Mouse (Mus musculus) limb, embryonic 10.5 days (tissue): ENCODE measurements around the gene Lmo7. TPM values are rescaled to one million over a fixed set of nuclear protein-coding genes. Genes with fewer than 3 reads are reported as not detected.

Source experiments
- DNase-seq: peaks from one replicate; pipeline ENCODE4 v3.0.0-alpha.2; 2017; ENCODE audit warnings: low spot score
- H3K27ac ChIP-seq: fragments of 300-500 bp; sonication (generic); 2 replicates; pipeline ENCODE4 v1.5.1; 2016; ENCODE audit warnings: mild to moderate bottlenecking
- H3K27me3 ChIP-seq: fragments of 300-500 bp; sonication (generic); 2 replicates; pipeline ENCODE4 v1.6.1; 2016; ENCODE audit warnings: low read depth, mild to moderate bottlenecking; ENCODE audit not compliant: poor library complexity, severe bottlenecking
- H3K36me3 ChIP-seq: fragments of 300-500 bp; sonication (generic); 2 replicates; pipeline ENCODE4 v1.6.1; 2016; ENCODE audit warnings: mild to moderate bottlenecking, moderate library complexity
- H3K4me1 ChIP-seq: fragments of 300-500 bp; sonication (generic); 2 replicates; pipeline ENCODE4 v1.6.1; 2016
- H3K4me3 ChIP-seq: fragments of 300-500 bp; sonication (generic); 2 replicates; pipeline ENCODE4 v1.5.1; 2016; ENCODE audit warnings: mild to moderate bottlenecking, moderate library complexity
- H3K9me3 ChIP-seq: fragments of 300-500 bp; sonication (generic); replicated peaks from 2 replicates; pipeline ENCODE4 v1.6.1; 2016; ENCODE audit warnings: mild to moderate bottlenecking
- WGBS: fragments of 180-500 bp; shearing (Covaris S2); methylation state at CpG from one replicate; pipeline ENCODE4 v1.1.7; 2016; 5-methylcytosine and 5-hydroxymethylcytosine counted together
- polyA plus RNA-seq: library from polyadenylated mRNA; unstranded; fragments of >200 nt; fragmentation: Nextera tagmentation; extraction: Ambion mirVana; gene quantifications from 2 replicates; pipeline ENCODE4 v1.2.1, GENCODE M21; 2016

The Lmo7 gene
- polyA plus RNA-seq, 1 experiment from 2014 or later, result 4.8 TPM

DNA sequence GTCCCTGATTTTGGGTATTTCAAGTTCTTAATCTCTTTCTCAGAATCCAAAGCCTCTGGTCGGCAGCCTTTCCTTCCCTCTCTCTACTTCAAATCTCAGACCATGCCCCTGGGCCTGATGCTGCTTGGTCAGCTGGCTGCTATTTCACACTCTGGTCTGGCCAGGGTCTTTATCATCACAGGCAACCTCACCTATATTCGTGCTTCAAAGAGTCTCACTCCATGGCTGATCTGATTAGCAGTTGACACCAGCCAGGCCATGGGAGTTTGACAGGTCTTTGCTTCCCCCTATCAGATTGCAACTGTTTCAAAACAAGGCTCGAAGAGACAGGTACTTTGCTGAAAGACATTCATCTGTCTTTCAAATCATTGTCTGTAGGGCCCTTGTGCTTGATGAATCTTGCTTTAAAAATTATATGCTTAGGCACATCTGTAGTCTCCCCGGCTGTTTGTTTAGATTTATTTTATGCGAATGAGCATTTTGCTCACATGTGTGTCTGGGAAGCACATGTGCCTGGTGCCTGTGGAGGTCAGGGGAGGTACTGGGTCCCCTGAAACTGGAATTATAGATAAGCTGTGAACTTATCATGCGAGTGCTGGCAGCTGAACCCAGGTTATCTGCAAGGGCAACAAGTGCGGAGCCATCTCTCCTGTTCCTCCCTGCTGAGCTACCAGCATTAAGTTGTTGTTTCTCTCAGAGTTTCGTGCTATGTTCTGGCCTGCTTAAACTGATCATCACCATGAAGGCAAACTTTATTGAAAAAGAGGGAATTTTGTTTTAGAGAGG, 116.5 kb downstream of the Lmo7 start:
- WGBS, result 56% methylated on average over 8 of the region's 8 CpGs
- Histone ChIP-seq H3K4me3 (no peak overlapping the region), H3K4me1 (no peaks in the 10 kb centered on the region), H3K36me3 (no peaks in the 10 kb centered on the region), H3K27ac (no peak overlapping the region), H3K9me3 (no peaks in the 10 kb centered on the region), H3K27me3 (no peaks in the 10 kb centered on the region)
- no peak for DNase-seq

DNA sequence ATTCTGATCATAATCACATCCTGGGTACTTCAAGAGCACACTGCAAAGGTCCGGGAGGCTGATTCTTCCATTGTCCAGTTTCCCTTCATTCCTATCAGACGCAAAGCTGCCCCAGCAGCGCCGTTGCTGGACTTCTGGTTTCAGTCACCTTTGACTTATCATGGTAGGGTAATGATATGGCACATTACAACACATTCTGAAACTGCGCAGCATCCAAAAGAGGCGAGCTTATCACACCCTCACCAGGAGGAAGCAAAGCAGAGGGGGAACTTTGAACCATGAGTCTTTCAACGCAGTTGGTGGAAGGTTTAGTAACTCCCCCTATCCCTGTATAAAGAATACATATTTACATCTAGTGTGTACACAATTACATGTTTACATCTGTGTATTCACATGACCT, 117.8 kb downstream of the Lmo7 start:
- 85% methylated on average over 7 of the region's 7 CpGs for WGBS
- Histone ChIP-seq H3K36me3 (no peaks in the 10 kb centered on the region), H3K4me3 (no peak overlapping the region), H3K4me1 (no peaks in the 10 kb centered on the region), H3K27me3 (no peaks in the 10 kb centered on the region), H3K27ac (no peak overlapping the region), H3K9me3 (no peaks in the 10 kb centered on the region)
- DNase-seq, result no peak

DNA sequence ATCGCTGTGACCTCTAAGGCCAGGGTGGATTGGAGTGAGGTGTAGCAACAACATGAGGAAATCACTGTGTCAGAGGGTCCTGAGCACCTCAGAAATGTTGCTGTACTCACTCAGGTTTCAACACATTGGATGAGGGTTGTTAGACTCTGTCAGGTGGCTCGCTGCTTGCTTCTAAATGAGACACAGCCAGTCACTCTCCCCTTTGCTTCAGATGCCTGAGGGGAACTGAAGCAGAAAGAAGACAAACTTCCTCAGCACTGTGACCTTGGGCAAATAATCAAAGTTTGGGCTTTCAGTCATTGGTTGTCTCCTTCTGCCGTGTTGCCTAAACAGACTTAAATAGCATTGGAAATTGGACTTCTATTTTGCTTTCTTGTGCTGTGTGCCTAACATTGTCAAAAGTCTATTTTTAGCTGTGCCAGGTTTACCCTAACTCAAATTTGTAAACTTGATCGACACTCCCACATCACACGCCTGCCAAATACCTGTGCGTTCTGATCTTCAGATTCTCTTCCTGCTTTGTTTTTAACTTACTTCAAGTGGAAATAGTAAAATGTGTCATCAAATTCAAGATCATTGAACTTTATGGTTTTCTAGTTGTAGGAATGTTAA, 122.9 kb downstream of the Lmo7 start:
- 91% methylated on average over 6 of the region's 6 CpGs for WGBS
- Histone ChIP-seq H3K36me3 (no peaks in the 10 kb centered on the region), H3K27me3 (no peaks in the 10 kb centered on the region), H3K9me3 (no peaks in the 10 kb centered on the region), H3K4me1 (no peaks in the 10 kb centered on the region), H3K27ac (no peak overlapping the region), H3K4me3 (no peak overlapping the region)
- DNase-seq, result no peak

- DNase-seq, result no peak
- Histone ChIP-seq H3K27ac (no peak overlapping the region), H3K4me3 (no peak overlapping the region), H3K9me3 (no peaks in the 10 kb centered on the region), H3K4me1 (no peaks in the 10 kb centered on the region), H3K27me3 (no peaks in the 10 kb centered on the region), H3K36me3 (no peaks in the 10 kb centered on the region)
- 95% methylated on average over 1 of the region's 1 CpGs for WGBS
These were observed 123.5 kb downstream of the Lmo7 start for GRCm38 (mm10) chr14:101853207-101853606.

DNA sequence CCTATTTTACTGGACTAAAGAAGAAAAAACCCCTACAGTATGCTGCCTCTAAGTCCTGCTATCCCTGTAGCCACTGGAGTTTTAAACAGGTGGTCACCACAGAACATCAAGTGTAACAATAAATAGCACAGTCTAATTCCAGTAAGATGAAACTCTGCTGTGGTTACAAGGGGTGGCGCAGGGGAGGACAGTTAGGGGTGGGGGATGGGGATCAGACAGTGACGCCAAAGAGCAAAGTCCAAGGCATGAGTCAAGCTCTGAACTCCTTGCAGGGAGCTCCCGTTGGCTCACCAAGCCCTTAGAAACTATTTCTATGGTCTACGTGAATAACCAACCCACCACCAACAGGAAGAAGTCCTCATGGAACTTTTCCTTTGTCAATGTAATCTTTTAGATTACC, 124.0 kb downstream of the Lmo7 start:
- Histone ChIP-seq H3K36me3 (no peaks in the 10 kb centered on the region), H3K27ac (no peak overlapping the region), H3K4me3 (no peak overlapping the region), H3K27me3 (no peaks in the 10 kb centered on the region), H3K9me3 (no peaks in the 10 kb centered on the region), H3K4me1 (no peaks in the 10 kb centered on the region)
- 69% methylated on average over 4 of the region's 4 CpGs for WGBS
- DNase-seq, result no peak

- Histone ChIP-seq H3K36me3 (no peaks in the 10 kb centered on the region), H3K9me3 (no peaks in the 10 kb centered on the region), H3K4me1 (no peaks in the 10 kb centered on the region), H3K27ac (no peak overlapping the region), H3K4me3 (no peak overlapping the region), H3K27me3 (no peaks in the 10 kb centered on the region)
- DNase-seq, result no peak
- whole genome bisulfite sequencing, result 83% methylated on average over 3 of the region's 3 CpGs
These were observed 124.5 kb downstream of the Lmo7 start for GRCm38 (mm10) chr14:101854226-101854625.

- H3K27ac ChIP-seq, result no peak overlapping the region
- 0 out of 2 replicates have a peak, but pooled peaks cover 3% of the 10 kb centered on the region for H3K4me1 ChIP-seq
- WGBS, result 76% methylated on average over 8 of the region's 8 CpGs
- H3K4me3 ChIP-seq, result no peak overlapping the region
- H3K9me3 ChIP-seq, result no peaks in the 10 kb centered on the region
- no peaks in the 10 kb centered on the region for H3K27me3 ChIP-seq
- H3K36me3 ChIP-seq, result no peaks in the 10 kb centered on the region
- no peak for DNase-seq
These were observed 129.6 kb downstream of the Lmo7 start for GRCm38 (mm10) chr14:101859305-101859886.

DNA sequence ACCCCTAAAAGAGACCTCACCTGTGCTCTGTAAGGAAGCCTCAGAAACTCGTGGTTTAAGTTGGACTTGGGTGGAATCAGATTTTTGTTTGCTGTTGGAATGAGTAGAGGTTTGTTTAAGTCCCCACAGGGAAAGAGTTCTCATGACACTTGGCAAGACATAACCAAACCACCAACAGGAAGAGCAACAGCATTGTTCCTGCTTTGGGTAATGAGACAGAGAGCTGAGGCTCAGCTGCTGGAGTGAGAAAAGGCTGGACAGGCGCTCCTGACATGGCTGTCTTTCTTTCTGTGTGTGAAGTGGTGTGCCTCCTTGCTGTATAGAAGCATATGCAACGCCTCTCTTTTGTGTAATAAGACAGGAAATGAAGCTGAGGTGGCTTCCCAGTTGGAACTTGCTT, 132.3 kb downstream of the Lmo7 start:
- WGBS, result 74% methylated on average over 3 of the region's 3 CpGs
- DNase-seq, result no peak
- Histone ChIP-seq H3K36me3 (no peaks in the 10 kb centered on the region), H3K4me1 (0 out of 2 replicates have a peak, but pooled peaks cover 3% of the 10 kb centered on the region), H3K9me3 (no peaks in the 10 kb centered on the region), H3K4me3 (no peak overlapping the region), H3K27me3 (no peaks in the 10 kb centered on the region), H3K27ac (no peak overlapping the region)

DNA sequence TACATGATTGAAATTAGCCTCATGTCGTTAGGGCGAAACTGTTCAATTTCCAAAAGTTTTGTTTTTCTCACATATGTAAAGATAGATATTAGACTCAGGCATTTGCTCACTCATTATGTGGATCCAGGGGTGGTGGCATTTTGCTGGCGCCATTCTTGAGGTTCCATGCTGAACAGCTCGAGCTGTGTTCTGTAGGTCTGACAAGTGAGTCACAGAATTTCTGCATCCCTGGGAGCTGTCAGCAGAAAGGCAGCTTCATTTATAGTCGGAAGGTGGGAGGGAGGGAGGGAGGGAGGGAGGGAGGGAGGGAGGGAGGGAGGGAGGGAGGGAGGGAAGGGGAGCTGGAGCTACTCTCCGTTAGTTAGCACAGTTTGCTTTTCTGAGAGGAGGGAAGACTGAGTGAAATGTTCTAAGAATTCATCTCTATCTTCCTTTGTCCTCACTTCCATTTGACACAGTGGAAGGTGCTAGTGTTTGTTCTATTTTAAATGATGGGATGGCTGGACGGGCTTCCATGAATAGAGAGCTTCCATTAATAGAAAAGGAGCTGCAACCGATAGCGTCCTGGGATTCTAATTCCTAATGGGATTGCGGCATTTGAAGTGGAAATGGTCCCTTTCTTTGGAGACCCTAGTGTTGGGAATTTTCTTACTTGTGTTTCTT, 137.4 kb downstream of the Lmo7 start:
- Histone ChIP-seq H3K9me3 (no peaks in the 10 kb centered on the region), H3K27me3 (no peaks in the 10 kb centered on the region), H3K27ac (no peak overlapping the region), H3K36me3 (no peaks in the 10 kb centered on the region), H3K4me1 (0 out of 2 replicates have a peak, but pooled peaks cover 5% of the 10 kb centered on the region), H3K4me3 (no peak overlapping the region)
- DNase-seq, result no peak
- 80% methylated on average over 10 of the region's 10 CpGs for WGBS

GRCm38 (mm10) chr14:101869145-101869544, 139.4 kb downstream of the Lmo7 start:
- no peak for DNase-seq
- WGBS, result 74% methylated on average over 6 of the region's 6 CpGs
- H3K4me1 ChIP-seq, result 0 out of 2 replicates have a peak, but pooled peaks cover 5% of the 10 kb centered on the region

DNA sequence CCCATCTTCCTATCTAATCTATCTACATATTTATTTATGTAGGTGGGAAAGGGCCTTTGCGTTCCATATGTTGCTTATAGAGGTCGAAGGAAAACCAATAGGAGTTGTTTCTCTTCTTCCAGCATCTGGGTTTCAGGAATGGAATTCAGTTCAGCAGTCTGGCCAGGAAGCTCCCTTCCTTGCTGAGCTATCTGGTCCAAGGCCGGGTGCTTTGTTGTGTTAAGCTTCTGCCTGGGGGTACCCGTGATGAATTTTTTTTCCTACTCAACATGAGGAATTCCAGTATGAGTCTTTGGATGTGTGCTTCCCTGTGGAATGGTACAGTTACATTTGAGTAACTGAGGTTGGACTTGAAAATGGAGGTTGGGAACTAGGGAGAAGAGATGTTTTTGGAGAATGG, 139.9 kb downstream of the Lmo7 start:
- H3K27me3 ChIP-seq, result no peaks in the 10 kb centered on the region
- no peaks in the 10 kb centered on the region for H3K36me3 ChIP-seq
- no peak overlapping the region for H3K4me3 ChIP-seq
- 88% methylated on average over 4 of the region's 4 CpGs for WGBS
- no peak for DNase-seq
- H3K4me1 ChIP-seq, result 0 out of 2 replicates have a peak, but pooled peaks cover 5% of the 10 kb centered on the region
- no peak overlapping the region for H3K27ac ChIP-seq
- H3K9me3 ChIP-seq, result no peaks in the 10 kb centered on the region

More at GRCm38 (mm10) chr14:101869145-101869544, 139.4 kb downstream of the Lmo7 start:
- Histone ChIP-seq H3K27ac (no peak overlapping the region), H3K27me3 (no peaks in the 10 kb centered on the region), H3K4me3 (no peak overlapping the region), H3K36me3 (no peaks in the 10 kb centered on the region), H3K9me3 (no peaks in the 10 kb centered on the region)

DNA sequence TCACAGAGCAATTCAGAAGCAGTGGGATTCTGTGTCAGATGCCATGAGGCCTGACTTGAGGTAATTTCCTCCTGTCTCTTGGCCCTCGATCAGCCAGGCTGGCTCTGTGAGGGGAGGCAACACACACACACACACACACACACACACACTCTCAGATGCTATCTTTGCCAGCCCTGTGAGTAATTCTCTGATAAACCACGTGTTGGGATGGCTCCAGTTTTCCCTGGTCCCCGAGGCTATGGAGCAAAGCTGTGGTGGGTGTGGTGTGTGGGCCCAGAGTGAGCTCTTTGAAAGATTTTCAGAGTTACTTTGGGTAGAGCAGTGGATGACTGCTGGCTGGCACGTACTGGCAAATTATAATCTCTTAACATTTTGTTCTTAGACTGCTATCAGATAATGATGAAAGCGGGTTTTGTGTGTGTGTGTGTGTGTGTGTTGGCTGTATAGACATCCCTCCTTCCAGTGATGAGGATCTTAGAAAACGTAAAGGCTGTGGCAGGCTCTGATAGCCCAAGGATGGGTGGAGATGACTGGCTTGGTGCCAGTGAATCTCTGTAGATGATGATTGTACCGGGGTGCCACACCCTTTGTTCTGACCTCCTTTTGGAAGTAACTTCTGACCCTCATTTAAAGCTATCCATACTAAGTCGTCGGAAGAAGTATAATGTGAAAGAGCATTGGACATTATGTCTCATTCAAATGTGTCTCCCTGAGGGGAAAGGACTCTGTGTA, 140.6 kb downstream of the Lmo7 start:
- Histone ChIP-seq H3K27me3 (no peaks in the 10 kb centered on the region), H3K4me3 (no peak overlapping the region), H3K27ac (no peak overlapping the region), H3K36me3 (no peaks in the 10 kb centered on the region), H3K4me1 (0 out of 2 replicates have a peak, but pooled peaks cover 5% of the 10 kb centered on the region), H3K9me3 (no peaks in the 10 kb centered on the region)
- WGBS, result 78% methylated on average over 9 of the region's 9 CpGs
- no peak for DNase-seq
